Mouse (Mus musculus) G1E (cell line): ENCODE data around the gene Sv2c. TPM values are rescaled to one million over a fixed set of nuclear protein-coding genes. Genes with fewer than 3 reads are reported as not detected.
A peak's percentile ranks its signal among the peaks of the same experiment; 100 is the strongest.
"Not testable (repeated sequence)": the region's sequence is repeated elsewhere in the genome, so short reads cannot be mapped to it uniquely, and the experiment has no call there.

Experiments used
- ATAC-seq: 2 replicates; pipeline ENCODE4 v1.8.0; 2016; ENCODE audit warnings: mild to moderate bottlenecking; ENCODE audit not compliant: insufficient number of reproducible peaks, poor library complexity, low FRiP score, severe bottlenecking; ENCODE audit errors: extremely low read depth
- DNase-seq: peaks from one replicate; pipeline ENCODE4 v3.0.0; 2012; ENCODE audit warnings: low spot score
- H3K27me3 ChIP-seq: 2 replicates; pipeline ENCODE4 v1.6.1; 2012; ENCODE audit warnings: mild to moderate bottlenecking, low read length, inconsistent platforms; ENCODE audit not compliant: insufficient read depth
- H3K36me3 ChIP-seq: replicated peaks from 2 replicates; pipeline ENCODE3; 2012; ENCODE audit warnings: mild to moderate bottlenecking, inconsistent platforms
- H3K4me1 ChIP-seq: 2 replicates; pipeline ENCODE4 v1.6.1; 2012; ENCODE audit warnings: low read depth, low read length, inconsistent platforms, mixed read lengths; ENCODE audit not compliant: insufficient read depth
- H3K4me3 ChIP-seq: 2 replicates; pipeline ENCODE4 v1.5.1; 2012; ENCODE audit warnings: low read depth, mild to moderate bottlenecking, inconsistent platforms, low read length, moderate library complexity, mixed read lengths
- H3K9me3 ChIP-seq: replicated peaks from 2 replicates; pipeline ENCODE4 v1.6.1; 2012; ENCODE audit warnings: inconsistent platforms
- CTCF ChIP-seq: IDR thresholded peaks from 2 replicates; pipeline ENCODE4 v1.5.1; 2012; ENCODE audit warnings: low read depth, low read length, inconsistent platforms, mixed read lengths
- GATA1 ChIP-seq: IDR thresholded peaks from 2 replicates; pipeline ENCODE4 v1.6.1; 2012; ENCODE audit warnings: borderline replicate concordance, low read length, inconsistent platforms, mixed read lengths
- GATA2 ChIP-seq: IDR thresholded peaks from 2 replicates; pipeline ENCODE4 v1.6.1; 2012; ENCODE audit warnings: low read depth, low read length, inconsistent platforms, borderline replicate concordance
- POLR2AphosphoS5 ChIP-seq: IDR thresholded peaks from 2 replicates; pipeline ENCODE4 v1.6.1; 2012; ENCODE audit warnings: low read depth, low read length, inconsistent platforms; ENCODE audit not compliant: insufficient replicate concordance
- TAL1 ChIP-seq: conservative IDR thresholded peaks from 2 replicates; pipeline ENCODE4 v1.6.1; 2012; ENCODE audit warnings: low read depth, low read length, inconsistent platforms, mixed read lengths
- polyA plus RNA-seq: library from polyadenylated mRNA; stranded (reverse); fragments of >175 nt; gene quantifications from 2 replicates; pipeline ENCODE4 v1.2.3, GENCODE M21; 2012
- total RNA-seq, 2 experiments: library from RNA; stranded (forward) in 1 of 2; stranded (reverse) in 1 of 2; fragments of 200-1000 nt in 1 of 2; fragments of >200 nt in 1 of 2; fragmentation: Nextera tagmentation in 1 of 2; gene quantifications; 2 replicates each; pipeline ENCODE4 v1.2.3; 2014 to 2017

Gene Sv2c
- total and polyA plus RNA-seq, 3 experiments = 0.02 to 0.49 (median 0.45) TPM

- Histone ChIP-seq H3K36me3 (no peaks in the 10 kb centered on the region), H3K4me3 (no peak overlapping the region), H3K4me1 (no peaks in the 10 kb centered on the region), H3K9me3 (no peaks in the 10 kb centered on the region), H3K27me3 (peaks cover 3% of the 10 kb centered on the region)
- DNase-seq = no peak
- ATAC-seq = no peak
- TF ChIP-seq GATA1 = no peak
- no peak for TF ChIP-seq POLR2AphosphoS5
- TF ChIP-seq GATA2 = no peak
- no peak for TF ChIP-seq TAL1
- TF ChIP-seq CTCF = no peak
These were observed 7.4 kb downstream of the Sv2c start for GRCm38 (mm10) chr13:96125011-96125410.

GRCm38 (mm10) chr13:96112711-96113110 lies 19.7 kb downstream of the Sv2c start:
- TF ChIP-seq TAL1 (no peak), CTCF (no peak), GATA2 (no peak), POLR2AphosphoS5 (no peak), GATA1 (no peak)
- peaks cover 8% of the 10 kb centered on the region; the same call in 1 of the 2 replicates for H3K27me3 ChIP-seq
- ATAC-seq (no peak), DNase-seq (no peak)
- H3K36me3 ChIP-seq = no peaks in the 10 kb centered on the region
- H3K4me3 ChIP-seq = no peak overlapping the region
- no peaks in the 10 kb centered on the region for H3K9me3 ChIP-seq
- no peaks in the 10 kb centered on the region for H3K4me1 ChIP-seq

GRCm38 (mm10) chr13:96110767-96111166 lies 21.6 kb downstream of the Sv2c start:
- DNase-seq (no peak), ATAC-seq (no peak)
- Histone ChIP-seq H3K36me3 (no peaks in the 10 kb centered on the region), H3K27me3 (peaks cover 8% of the 10 kb centered on the region; the same call in 1 of the 2 replicates), H3K9me3 (no peaks in the 10 kb centered on the region), H3K4me3 (no peak overlapping the region), H3K4me1 (peaks cover 4% of the 10 kb centered on the region)
- TF ChIP-seq TAL1 (no peak), GATA1 (no peak), GATA2 (no peak), POLR2AphosphoS5 (no peak), CTCF (no peak)

GRCm38 (mm10) chr13:96106367-96106766 lies 26.0 kb downstream of the Sv2c start:
- no peak for TF ChIP-seq CTCF
- no peak for TF ChIP-seq GATA2
- no peak for TF ChIP-seq GATA1
- no peak for TF ChIP-seq POLR2AphosphoS5
- no peak for TF ChIP-seq TAL1
- DNase-seq (no peak), ATAC-seq (no peak)
- Histone ChIP-seq H3K27me3 (no peaks in the 10 kb centered on the region), H3K4me1 (peaks cover 4% of the 10 kb centered on the region), H3K4me3 (no peak overlapping the region), H3K9me3 (no peaks in the 10 kb centered on the region), H3K36me3 (no peaks in the 10 kb centered on the region)

GRCm38 (mm10) chr13:96090929-96091328 lies 41.4 kb downstream of the Sv2c start:
- peaks cover under 1% of the 10 kb centered on the region; the same call in 1 of the 2 replicates for H3K4me1 ChIP-seq
- no peak for TF ChIP-seq POLR2AphosphoS5
- no peak for TF ChIP-seq CTCF
- no peak for TF ChIP-seq GATA1
- no peak overlapping the region for H3K4me3 ChIP-seq
- peaks cover 10% of the 10 kb centered on the region for H3K27me3 ChIP-seq
- DNase-seq (no peak), ATAC-seq (no peak)
- H3K36me3 ChIP-seq = no peaks in the 10 kb centered on the region
- H3K9me3 ChIP-seq = no peaks in the 10 kb centered on the region

GRCm38 (mm10) chr13:96085581-96086302 lies 46.6 kb downstream of the Sv2c start:
- Histone ChIP-seq H3K36me3 (no peaks in the 10 kb centered on the region), H3K27me3 (peaks cover 7% of the 10 kb centered on the region; the same call in 1 of the 2 replicates), H3K4me1 (peaks cover 3% of the 10 kb centered on the region; the same call in 1 of the 2 replicates), H3K9me3 (no peaks in the 10 kb centered on the region), H3K4me3 (no peak overlapping the region)
- DNase-seq = peak; percentile 7
- ATAC-seq = peak; percentile 40
- no peak for TF ChIP-seq GATA2
- no peak for TF ChIP-seq GATA1
- no peak for TF ChIP-seq CTCF
- peak; percentile 58 for TF ChIP-seq TAL1
- TF ChIP-seq POLR2AphosphoS5 = no peak

GRCm38 (mm10) chr13:96081754-96082153 lies 50.6 kb downstream of the Sv2c start, which contains the start of gene Gm17190:
TSS of gene Gm17190 (plus strand) at chr13:96082054.
- DNase-seq, H3K4me1 ChIP-seq, H3K9me3 ChIP-seq, H3K4me3 ChIP-seq, ATAC-seq, H3K36me3 ChIP-seq, H3K27me3 ChIP-seq: not testable (repeated sequence)

- not testable (repeated sequence) for H3K4me1 ChIP-seq, DNase-seq, H3K27me3 ChIP-seq, H3K4me3 ChIP-seq, ATAC-seq, H3K36me3 ChIP-seq, H3K9me3 ChIP-seq
These were observed 51.1 kb downstream of the Sv2c start, which contains the start of gene Gm20075 for GRCm38 (mm10) chr13:96081276-96081675. TSS of gene Gm20075 (minus strand) at chr13:96081376.
